Mouse (Mus musculus) kidney, adult 2 months (tissue): ENCODE data around the gene Nxph2. TPM values are rescaled to one million over a fixed set of nuclear protein-coding genes. Genes with fewer than 3 reads are reported as not detected.
A peak's percentile ranks its signal among the peaks of the same experiment; 100 is the strongest.
"Not testable (repeated sequence)": the region's sequence is repeated elsewhere in the genome, so short reads cannot be mapped to it uniquely, and the experiment has no call there.

ENCODE experiments used
- DNase-seq: peaks from one replicate; pipeline ENCODE4 v3.0.0; 2021
- H3K27ac ChIP-seq: fragments of 200-500 bp; 2 replicates; pipeline ENCODE4 v1.5.1; 2012; ENCODE audit warnings: low read depth, low read length, control low read depth, inconsistent platforms; ENCODE audit not compliant: insufficient read depth
- H3K27me3 ChIP-seq: fragments of 200-500 bp; replicated peaks from 2 replicates; pipeline ENCODE4 v1.6.1; 2012; ENCODE audit warnings: mild to moderate bottlenecking, moderate library complexity, low read length, inconsistent platforms; ENCODE audit not compliant: control insufficient read depth, insufficient read depth
- H3K36me3 ChIP-seq: fragments of 200-500 bp; 2 replicates; pipeline ENCODE4 v1.6.1; 2012; ENCODE audit warnings: mild to moderate bottlenecking, moderate library complexity, low read length, inconsistent platforms; ENCODE audit not compliant: control insufficient read depth, insufficient read depth
- H3K4me1 ChIP-seq: fragments of 200-500 bp; 2 replicates; pipeline ENCODE4 v1.6.1; 2011; ENCODE audit warnings: low read length; ENCODE audit not compliant: control insufficient read depth, insufficient read depth
- H3K4me3 ChIP-seq: fragments of 200-500 bp; 2 replicates; pipeline ENCODE4 v1.5.1; 2011; ENCODE audit warnings: mild to moderate bottlenecking, low read depth, low read length, control low read depth; ENCODE audit not compliant: insufficient read depth
- CTCF ChIP-seq: fragments of 200-500 bp; conservative IDR thresholded peaks from 2 replicates; pipeline ENCODE4 v1.5.1; 2011; ENCODE audit warnings: low read depth, mild to moderate bottlenecking, control low read depth, low read length, moderate library complexity, mixed read lengths; ENCODE audit not compliant: insufficient read depth, insufficient read length
- POLR2A ChIP-seq: fragments of 200-500 bp; IDR thresholded peaks from one replicate; pipeline ENCODE4 v1.6.1; 2011; ENCODE audit warnings: low read depth, low read length, control low read depth
- WGBS: fragments of 180-500 bp; shearing (Covaris S2); methylation state at CpG from one replicate; pipeline ENCODE4 v1.1.7; 2018; 5-methylcytosine and 5-hydroxymethylcytosine counted together
- polyA plus RNA-seq: library from polyadenylated mRNA; depleted of rRNA; stranded (reverse); fragments of >200 nt; gene quantifications from 2 replicates; pipeline ENCODE4 v1.2.3, GENCODE M21; 2012; rRNA removed

Nxph2 gene
- polyA plus RNA-seq: not detected in 2 replicates

DNA sequence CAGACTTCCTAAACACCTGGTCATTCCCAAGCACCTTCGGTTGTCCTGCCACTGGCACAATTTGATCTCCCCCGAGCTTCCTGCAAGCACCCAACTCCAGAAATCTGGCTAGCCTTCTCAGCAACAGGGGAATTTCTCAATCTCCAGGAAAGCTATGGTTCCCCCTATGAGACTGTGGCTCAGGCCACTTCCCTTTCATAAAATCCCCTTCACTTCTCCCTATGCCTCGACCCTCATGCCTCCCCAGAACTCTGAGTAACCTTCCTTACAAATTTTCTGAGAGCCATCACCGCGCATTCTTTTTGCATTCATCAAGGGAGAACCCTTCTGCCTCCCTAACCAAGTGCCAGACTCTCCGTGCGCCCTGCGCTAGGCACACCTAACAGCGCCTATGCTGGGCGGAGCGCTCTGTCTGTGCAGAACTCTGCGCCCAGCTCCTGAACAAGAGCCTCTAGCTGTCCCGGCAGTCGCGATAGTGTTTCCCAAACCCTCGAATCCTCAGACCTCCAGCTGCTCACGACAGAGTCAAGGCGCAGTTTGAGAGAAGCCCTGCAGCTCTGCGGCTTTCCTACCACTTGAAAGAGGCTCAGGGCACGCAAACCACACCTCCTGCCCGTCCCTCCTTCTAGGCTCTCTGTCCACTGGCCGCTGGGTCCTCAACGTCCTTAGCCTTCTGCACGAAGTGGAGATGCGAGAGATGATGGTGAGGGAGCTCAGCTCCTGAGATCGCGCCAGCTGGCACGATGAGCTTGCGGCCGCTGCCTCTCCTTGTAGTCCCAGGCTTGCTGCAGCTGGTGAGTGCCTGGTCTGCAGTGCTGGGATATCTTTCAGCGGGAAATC lies at the start of gene Nxph2:
Nxph2 (plus strand) TSS at position 501 of the 840 bp plus-strand sequence.
- no peak within 1 kb of the TSS for H3K4me3 ChIP-seq
- 3% methylated on average over 31 of the region's 31 CpGs for WGBS
- peak; percentile 1 for DNase-seq

DNA sequence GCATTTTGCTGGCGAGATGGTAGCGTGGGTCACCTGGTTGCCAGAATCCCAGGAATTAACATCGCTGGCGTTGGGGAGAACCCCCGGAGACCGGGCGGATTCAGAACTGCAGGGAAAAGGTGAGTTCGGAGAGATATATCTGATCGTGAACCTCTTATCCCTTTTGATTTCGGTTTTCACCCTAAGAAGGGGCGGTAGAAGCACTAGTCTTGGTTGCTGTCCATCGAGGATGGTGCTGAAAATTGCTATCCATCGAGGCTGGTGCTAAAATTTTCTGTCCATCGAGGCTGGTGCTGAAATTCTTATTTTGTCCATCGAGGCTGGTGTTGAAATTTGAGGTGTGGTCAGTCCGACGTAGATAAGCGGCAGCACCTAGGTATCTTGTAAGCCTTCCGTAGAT lies 30.1 kb upstream of the Nxph2 start:
- H3K4me3 ChIP-seq, H3K27ac ChIP-seq, H3K27me3 ChIP-seq, H3K36me3 ChIP-seq, H3K4me1 ChIP-seq: not testable (repeated sequence)
- peak; percentile 0 for DNase-seq
- 50% methylated on average over 19 of the region's 19 CpGs for WGBS

More for the DNA sequence above, at the start of gene Nxph2:
- no peaks in the 10 kb centered on the region for H3K36me3 ChIP-seq
- TF ChIP-seq CTCF: no peak
- TF ChIP-seq POLR2A: no peak
- H3K27me3 ChIP-seq: no peaks in the 10 kb centered on the region
- H3K4me1 ChIP-seq: 0 out of 2 replicates have a peak, but pooled peaks cover 3% of the 10 kb centered on the region
- no peak within 1 kb of the TSS for H3K27ac ChIP-seq

DNA sequence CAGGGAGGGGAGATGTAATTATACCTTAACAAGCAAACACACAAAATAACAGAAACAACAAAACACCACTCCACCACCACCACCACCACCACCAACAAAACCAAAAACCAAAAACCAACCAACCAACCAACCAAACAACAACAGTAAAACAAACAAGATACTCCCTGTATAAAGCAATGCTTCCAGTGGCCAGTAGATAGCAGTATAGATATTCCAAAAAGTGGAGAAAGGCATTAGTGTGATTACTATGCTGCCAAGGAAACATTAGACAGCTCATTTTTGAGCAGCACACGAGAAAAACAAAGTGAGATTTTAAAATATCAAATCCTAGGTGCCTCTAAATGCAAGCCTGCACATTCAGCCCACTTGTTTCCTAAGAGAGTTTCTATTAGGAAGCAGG lies 6.2 kb upstream of the Nxph2 start:
- H3K4me3 ChIP-seq: no peak overlapping the region
- no peaks in the 10 kb centered on the region for H3K4me1 ChIP-seq
- H3K27ac ChIP-seq: no peak overlapping the region
- no peaks in the 10 kb centered on the region for H3K36me3 ChIP-seq
- DNase-seq: peak; percentile 16
- whole genome bisulfite sequencing: 2% methylated on average over 1 of the region's 1 CpGs
- no peak for TF ChIP-seq CTCF
- TF ChIP-seq POLR2A: no peak
- H3K27me3 ChIP-seq: no peaks in the 10 kb centered on the region

Other genes starting within 250 kb of the Nxph2 start
- gene Mastl, start 165.2 kb upstream of the Nxph2 start, polyA plus RNA-seq: 0.19 and 0.22 TPM in 2 replicates
- 5.0 and 7.7 TPM in 2 replicates for gene Yme1l1, start 164.9 kb upstream of the Nxph2 start, polyA plus RNA-seq
- gene 4931423N10Rik, start 113.8 kb upstream of the Nxph2 start, polyA plus RNA-seq: not detected in 2 replicates